Mouse (Mus musculus) brain, embryonic 14.5 days (tissue): ENCODE data around the gene Bpifb4.

Experiments used
- CTCF ChIP-seq: fragments of 200-500 bp; IDR thresholded peaks from 2 replicates; pipeline ENCODE4 v1.5.1; 2012; ENCODE audit warnings: inconsistent platforms, mild to moderate bottlenecking, moderate library complexity, borderline replicate concordance; ENCODE audit not compliant: insufficient read depth, insufficient read length; ENCODE audit errors: extremely low read depth
- POLR2A ChIP-seq: fragments of 200-500 bp; IDR thresholded peaks from 2 replicates; pipeline ENCODE4 v1.6.1; 2012; ENCODE audit warnings: mild to moderate bottlenecking, inconsistent platforms, borderline replicate concordance; ENCODE audit not compliant: poor library complexity, insufficient read depth, insufficient read length, severe bottlenecking; ENCODE audit errors: extremely low read depth

DNA sequence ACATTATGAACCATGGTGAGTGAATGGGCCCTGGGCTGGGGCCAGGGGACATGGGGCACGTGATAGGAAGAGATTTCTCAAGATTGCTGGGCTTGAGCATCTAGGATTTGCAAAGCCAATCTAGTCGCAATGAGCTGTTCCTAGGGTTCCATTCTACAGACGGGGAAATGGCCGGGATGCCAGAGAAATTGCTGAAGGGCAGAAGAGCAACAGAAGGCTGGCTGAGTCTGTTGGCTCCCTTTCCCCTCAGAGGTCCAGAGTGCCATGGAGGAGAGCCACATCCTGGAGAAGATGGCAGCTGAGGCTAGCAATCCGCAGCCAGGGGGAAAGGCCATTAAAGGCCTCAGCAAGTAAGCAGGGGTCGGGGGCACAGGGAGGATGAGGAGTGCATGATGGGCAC lies 35.3 kb upstream of the Bpifb4 start:
- TF ChIP-seq POLR2A (no peak), CTCF (no peak)
